Mouse (Mus musculus): ENCODE results near the gene Sema3b. TPM values are rescaled to one million over a fixed set of nuclear protein-coding genes. Genes with fewer than 3 reads are reported as not detected.

The Sema3b gene
- polyA plus RNA-seq, 1 experiment from 2014 or later = 4.8 TPM

- Histone ChIP-seq H3K4me2 (replicated peaks) (peak overlapping the region; percentile 25; the same call in 1 of the 2 replicates), H3K4me3 (no peak overlapping the region), H3K9ac (no peak overlapping the region), H3K9me3 (no peaks in the 10 kb centered on the region), H3K36me3 (no peaks in the 10 kb centered on the region), H3K4me1 (peaks cover 62% of the 10 kb centered on the region), H3K27ac (no peak overlapping the region), H3K27me3 (replicated peaks) (no peaks in the 10 kb centered on the region)
- 59% methylated on average over 2 of the region's 2 CpGs for WGBS
- no peak for ATAC-seq (ENCODE audit: low FRiP score, low read depth)
Measured at GRCm38 (mm10) chr9:107607036-107607435, 2.0 kb downstream of the Sema3b start.

GRCm38 (mm10) chr9:107606591-107606990 lies 2.4 kb downstream of the Sema3b start:
- Histone ChIP-seq H3K27me3 (replicated peaks) (no peaks in the 10 kb centered on the region), H3K4me1 (peaks cover 57% of the 10 kb centered on the region), H3K4me3 (no peak overlapping the region), H3K9me3 (no peaks in the 10 kb centered on the region), H3K27ac (no peak overlapping the region), H3K36me3 (no peaks in the 10 kb centered on the region), H3K4me2 (replicated peaks) (peak overlapping the region; percentile 25; the same call in 1 of the 2 replicates), H3K9ac (no peak overlapping the region)
- ATAC-seq (ENCODE audit: low FRiP score, low read depth) = no peak
- 9% methylated on average over 9 of the region's 9 CpGs for WGBS

GRCm38 (mm10) chr9:107605041-107605661 lies 3.9 kb downstream of the Sema3b start:
- WGBS = 40% methylated on average over 23 of the region's 23 CpGs
- ATAC-seq (ENCODE audit: low FRiP score, low read depth) = no peak
- Histone ChIP-seq H3K9me3 (no peaks in the 10 kb centered on the region), H3K4me3 (no peak overlapping the region), H3K4me2 (replicated peaks) (peak overlapping the region; percentile 47), H3K27me3 (replicated peaks) (no peaks in the 10 kb centered on the region), H3K27ac (no peak overlapping the region), H3K4me1 (peaks cover 53% of the 10 kb centered on the region), H3K36me3 (no peaks in the 10 kb centered on the region), H3K9ac (peak overlapping the region; percentile 33; the same call in 1 of the 2 replicates)

- H3K27me3 ChIP-seq (replicated peaks) = no peaks in the 10 kb centered on the region
- 82% methylated on average over 6 of the region's 6 CpGs for WGBS
Measured at GRCm38 (mm10) chr9:107603251-107603650, 5.8 kb downstream of the Sema3b start.

GRCm38 (mm10) chr9:107602068-107602648 lies 6.9 kb downstream of the Sema3b start:
- Histone ChIP-seq H3K4me2 (replicated peaks) (no peak overlapping the region), H3K4me3 (no peak overlapping the region), H3K27me3 (replicated peaks) (no peaks in the 10 kb centered on the region), H3K9ac (no peak overlapping the region), H3K9me3 (no peaks in the 10 kb centered on the region), H3K4me1 (peaks cover 24% of the 10 kb centered on the region), H3K36me3 (no peaks in the 10 kb centered on the region), H3K27ac (no peak overlapping the region)
- peak; percentile 67; the same call in 1 of the 2 replicates for ATAC-seq (ENCODE audit: low FRiP score, low read depth)
- WGBS = 14% methylated on average over 10 of the region's 10 CpGs

More at GRCm38 (mm10) chr9:107603251-107603650, 5.8 kb downstream of the Sema3b start:
- no peaks in the 10 kb centered on the region for H3K9me3 ChIP-seq
- no peaks in the 10 kb centered on the region for H3K36me3 ChIP-seq
- no peak overlapping the region for H3K4me3 ChIP-seq
- no peak overlapping the region for H3K27ac ChIP-seq
- peaks cover 35% of the 10 kb centered on the region for H3K4me1 ChIP-seq
- no peak overlapping the region for H3K4me2 ChIP-seq (replicated peaks)
- no peak overlapping the region for H3K9ac ChIP-seq
- ATAC-seq (ENCODE audit: low FRiP score, low read depth) = no peak

- Histone ChIP-seq H3K4me2 (replicated peaks) (no peak overlapping the region), H3K9ac (no peak overlapping the region), H3K4me3 (no peak overlapping the region), H3K27me3 (replicated peaks) (no peaks in the 10 kb centered on the region), H3K36me3 (no peaks in the 10 kb centered on the region), H3K4me1 (peaks cover 16% of the 10 kb centered on the region), H3K27ac (no peak overlapping the region), H3K9me3 (no peaks in the 10 kb centered on the region)
- ATAC-seq (ENCODE audit: low FRiP score, low read depth) = no peak
- WGBS = 85% methylated on average over 11 of the region's 11 CpGs
Measured at GRCm38 (mm10) chr9:107601275-107601674, 7.8 kb downstream of the Sema3b start.

GRCm38 (mm10) chr9:107600745-107601144 lies 8.3 kb downstream of the Sema3b start:
- WGBS = 81% methylated on average over 12 of the region's 12 CpGs

GRCm38 (mm10) chr9:107599842-107600241 lies 9.2 kb downstream of the Sema3b start:
- whole genome bisulfite sequencing = 71% methylated on average over 14 of the region's 14 CpGs
- ATAC-seq (ENCODE audit: low FRiP score, low read depth) = no peak
- H3K9ac ChIP-seq = no peak overlapping the region

More at GRCm38 (mm10) chr9:107600745-107601144, 8.3 kb downstream of the Sema3b start:
- no peak overlapping the region for H3K27ac ChIP-seq
- peaks cover 15% of the 10 kb centered on the region for H3K4me1 ChIP-seq
- no peak for ATAC-seq (ENCODE audit: low FRiP score, low read depth)
- H3K36me3 ChIP-seq = no peaks in the 10 kb centered on the region
- H3K27me3 ChIP-seq (replicated peaks) = no peaks in the 10 kb centered on the region
- no peak overlapping the region for H3K4me2 ChIP-seq (replicated peaks)
- no peak overlapping the region for H3K9ac ChIP-seq
- H3K4me3 ChIP-seq = no peak overlapping the region
- no peaks in the 10 kb centered on the region for H3K9me3 ChIP-seq

GRCm38 (mm10) chr9:107599433-107599832 lies 9.6 kb downstream of the Sema3b start:
- no peaks in the 10 kb centered on the region for H3K27me3 ChIP-seq (replicated peaks)
- no peak overlapping the region for H3K27ac ChIP-seq
- no peak overlapping the region for H3K4me2 ChIP-seq (replicated peaks)
- peaks cover 6% of the 10 kb centered on the region for H3K4me1 ChIP-seq
- WGBS = 89% methylated on average over 9 of the region's 9 CpGs
- no peak overlapping the region for H3K4me3 ChIP-seq
- H3K9me3 ChIP-seq = no peaks in the 10 kb centered on the region
- H3K9ac ChIP-seq = no peak overlapping the region
- H3K36me3 ChIP-seq = no peaks in the 10 kb centered on the region; the same call in 1 of the 2 replicates
- no peak for ATAC-seq (ENCODE audit: low FRiP score, low read depth)

More at GRCm38 (mm10) chr9:107599842-107600241, 9.2 kb downstream of the Sema3b start:
- Histone ChIP-seq H3K36me3 (no peaks in the 10 kb centered on the region), H3K9me3 (no peaks in the 10 kb centered on the region), H3K27ac (no peak overlapping the region), H3K4me1 (peaks cover 10% of the 10 kb centered on the region), H3K27me3 (replicated peaks) (no peaks in the 10 kb centered on the region), H3K4me3 (no peak overlapping the region), H3K4me2 (replicated peaks) (no peak overlapping the region)

- Histone ChIP-seq H3K4me1 (no peaks in the 10 kb centered on the region), H3K27me3 (replicated peaks) (no peaks in the 10 kb centered on the region), H3K27ac (no peak overlapping the region), H3K9me3 (no peaks in the 10 kb centered on the region), H3K4me3 (no peak overlapping the region), H3K9ac (no peak overlapping the region), H3K36me3 (peaks cover 7% of the 10 kb centered on the region; the same call in 1 of the 2 replicates), H3K4me2 (replicated peaks) (no peak overlapping the region)
- 85% methylated on average over 5 of the region's 5 CpGs for WGBS
- no peak for ATAC-seq (ENCODE audit: low FRiP score, low read depth)
Measured at GRCm38 (mm10) chr9:107598385-107598784, 10.6 kb downstream of the Sema3b start.

- ATAC-seq (ENCODE audit: low FRiP score, low read depth) = no peak
- no peaks in the 10 kb centered on the region for H3K27me3 ChIP-seq (replicated peaks)
- WGBS = 93% methylated on average over 11 of the region's 11 CpGs
- H3K4me2 ChIP-seq (replicated peaks) = no peak overlapping the region
- H3K9ac ChIP-seq = no peak overlapping the region
- peaks cover 22% of the 10 kb centered on the region for H3K36me3 ChIP-seq
- no peak overlapping the region for H3K27ac ChIP-seq
- no peak overlapping the region for H3K4me3 ChIP-seq
- H3K9me3 ChIP-seq = no peaks in the 10 kb centered on the region
- H3K4me1 ChIP-seq = no peaks in the 10 kb centered on the region
Measured at GRCm38 (mm10) chr9:107596619-107597569, 12.1 kb downstream of the Sema3b start.

Data from neural tube, embryonic 12.5 days (tissue).